Mouse (Mus musculus) lung, postnatal 0 days (tissue): ENCODE data around the gene Elmo1.

Experiments
- CTCF ChIP-seq: IDR thresholded peaks from 2 replicates; pipeline ENCODE4 v1.5.1; 2016; ENCODE audit warnings: antibody characterized with exemption, mild to moderate bottlenecking
- EP300 ChIP-seq: IDR thresholded peaks from 2 replicates; pipeline ENCODE4 v1.6.1; 2016; ENCODE audit warnings: antibody characterized with exemption, mild to moderate bottlenecking, control low read depth

GRCm38 (mm10) chr13:20323478-20323877 is 233.1 kb downstream of the Elmo1 start:
- TF ChIP-seq EP300 (peak; percentile 71), CTCF (no peak)
